Mouse (Mus musculus) limb, embryonic 12.5 days (tissue): ENCODE measurements around the gene Parp2. TPM values are rescaled to one million over a fixed set of nuclear protein-coding genes. Genes with fewer than 3 reads are reported as not detected.

Source experiments
- ATAC-seq: fragments of 200-750 bp; cut with Nextera tagmentation; 2 replicates; pipeline ENCODE4 v1.8.0; 2017; ENCODE audit warnings: low read depth, moderate TSS enrichment; ENCODE audit not compliant: insufficient number of reproducible peaks, insufficient read depth, low FRiP score, low TSS enrichment
- H3K27ac ChIP-seq: fragments of 300-500 bp; sonication (generic); 2 replicates; pipeline ENCODE4 v1.5.1; 2016; ENCODE audit warnings: mild to moderate bottlenecking, moderate library complexity
- H3K27me3 ChIP-seq: fragments of 300-500 bp; sonication (generic); 2 replicates; pipeline ENCODE4 v1.6.1; 2016; ENCODE audit warnings: mild to moderate bottlenecking, moderate library complexity
- H3K36me3 ChIP-seq: fragments of 300-500 bp; sonication (generic); 2 replicates; pipeline ENCODE4 v1.6.1; 2016; ENCODE audit warnings: mild to moderate bottlenecking, moderate library complexity
- H3K4me1 ChIP-seq: fragments of 300-500 bp; sonication (generic); replicated peaks from 2 replicates; pipeline ENCODE4 v1.6.1; 2016
- H3K4me2 ChIP-seq: fragments of 300-500 bp; sonication (generic); 2 replicates; pipeline ENCODE4 v1.6.1; 2016; ENCODE audit warnings: mild to moderate bottlenecking, moderate library complexity
- H3K4me3 ChIP-seq: fragments of 300-500 bp; sonication (generic); replicated peaks from 2 replicates; pipeline ENCODE4 v1.5.1; 2016; ENCODE audit warnings: mild to moderate bottlenecking
- H3K9ac ChIP-seq: fragments of 300-500 bp; sonication (generic); replicated peaks from 2 replicates; pipeline ENCODE4 v1.6.1; 2016; ENCODE audit warnings: mild to moderate bottlenecking, moderate library complexity
- H3K9me3 ChIP-seq: fragments of 300-500 bp; sonication (generic); 2 replicates; pipeline ENCODE4 v1.6.1; 2016; ENCODE audit warnings: mild to moderate bottlenecking, moderate library complexity
- WGBS: fragments of 180-500 bp; shearing (Covaris S2); methylation state at CpG from one replicate; pipeline ENCODE4 v1.1.7; 2016; 5-methylcytosine and 5-hydroxymethylcytosine counted together
- polyA plus RNA-seq: library from polyadenylated mRNA; unstranded; fragments of >200 nt; fragmentation: Nextera tagmentation; extraction: Ambion mirVana; gene quantifications from 2 replicates; pipeline ENCODE4 v1.2.1, GENCODE M21; 2016

Gene Parp2
- polyA plus RNA-seq, 1 experiment from 2014 or later = 60.3 TPM

GRCm38 (mm10) chr14:50870805-50871143 lies 63.1 kb downstream of the Parp2 start:
- no peak overlapping the region; the same call in 1 of the 2 replicates for H3K9ac ChIP-seq
- no peaks in the 10 kb centered on the region for H3K4me1 ChIP-seq
- H3K27ac ChIP-seq = peak overlapping the region; percentile 78; the same call in 1 of the 2 replicates
- H3K36me3 ChIP-seq = 0 out of 2 replicates have a peak, but pooled peaks cover 5% of the 10 kb centered on the region
- WGBS = 29% methylated on average over 5 of the region's 5 CpGs
- ATAC-seq = no peak
- peak overlapping the region; percentile 48 for H3K4me3 ChIP-seq
- H3K4me2 ChIP-seq = peak overlapping the region; percentile 63
- H3K27me3 ChIP-seq = no peaks in the 10 kb centered on the region
- H3K9me3 ChIP-seq = no peaks in the 10 kb centered on the region

Other genes starting within 250 kb of the Parp2 start
- gene Olfr744, start 193.0 kb upstream of the Parp2 start, polyA plus RNA-seq = not detected in 2 replicates
- gene Olfr745, start 168.5 kb upstream of the Parp2 start, polyA plus RNA-seq = not detected in 2 replicates
- not detected in 2 replicates for gene Olfr746, start 160.8 kb upstream of the Parp2 start, polyA plus RNA-seq
- gene Olfr747, start 114.6 kb upstream of the Parp2 start, polyA plus RNA-seq = not detected in 2 replicates
- gene Olfr748, start 100.5 kb upstream of the Parp2 start, polyA plus RNA-seq = not detected in 2 replicates
- not detected in 2 replicates for gene Olfr749, start 62.7 kb upstream of the Parp2 start, polyA plus RNA-seq
- 91.3 and 101 TPM in 2 replicates for gene Ttc5, start 22.3 kb upstream of the Parp2 start, polyA plus RNA-seq
- not detected in 2 replicates for gene Ccnb1ip1, start 109 bp upstream of the Parp2 start, polyA plus RNA-seq
- 5.5 and 7.4 TPM in 2 replicates for gene Tep1, start 62.7 kb downstream of the Parp2 start, polyA plus RNA-seq
- 0.11 TPM in 1 of 2 replicates, not detected in the other for gene Klhl33, start 89.7 kb downstream of the Parp2 start, polyA plus RNA-seq
- 168 and 171 TPM in 2 replicates for gene Osgep, start 117.1 kb downstream of the Parp2 start, polyA plus RNA-seq
- 350 and 374 TPM in 2 replicates for gene Apex1, start 117.1 kb downstream of the Parp2 start, polyA plus RNA-seq
- gene Pip4p1, start 123.0 kb downstream of the Parp2 start, polyA plus RNA-seq = 58.7 and 59.1 TPM in 2 replicates
- 61.5 and 67.2 TPM in 2 replicates for gene Pnp, start 123.2 kb downstream of the Parp2 start, polyA plus RNA-seq
- gene Gm49342, start 136.7 kb downstream of the Parp2 start, polyA plus RNA-seq = not detected in 2 replicates
- 0.74 and 0.78 TPM in 2 replicates for gene Pnp2, start 148.2 kb downstream of the Parp2 start, polyA plus RNA-seq
- gene Rnase10, start 199.9 kb downstream of the Parp2 start, polyA plus RNA-seq = not detected in 2 replicates
- not detected in 2 replicates for gene Rnase9, start 234.0 kb downstream of the Parp2 start, polyA plus RNA-seq
- gene Rnase11, start 242.3 kb downstream of the Parp2 start, polyA plus RNA-seq = not detected in 2 replicates
- 0.44 TPM in 1 of 2 replicates, not detected in the other for gene Rnase12, start 249.8 kb downstream of the Parp2 start, polyA plus RNA-seq